Mouse (Mus musculus) kidney, adult 18-20 months (tissue): ENCODE data around the gene 2510009E07Rik.

Experiments used
- DNase-seq: peaks from one replicate; pipeline ENCODE4 v3.0.0; 2021

Gene 2510009E07Rik

GRCm38 (mm10) chr16:21694463-21695241 is at the start of gene 2510009E07Rik:
2510009E07Rik (minus strand) TSS chr16:21694665.
- DNase-seq: peak; percentile 87

GRCm38 (mm10) chr16:21743401-21743800 is 48.9 kb upstream of the 2510009E07Rik start:
- DNase-seq: no peak

GRCm38 (mm10) chr16:21742898-21743297 is 48.4 kb upstream of the 2510009E07Rik start:
- DNase-seq: no peak

GRCm38 (mm10) chr16:21742191-21742870 is 47.9 kb upstream of the 2510009E07Rik start:
- no peak for DNase-seq

DNA sequence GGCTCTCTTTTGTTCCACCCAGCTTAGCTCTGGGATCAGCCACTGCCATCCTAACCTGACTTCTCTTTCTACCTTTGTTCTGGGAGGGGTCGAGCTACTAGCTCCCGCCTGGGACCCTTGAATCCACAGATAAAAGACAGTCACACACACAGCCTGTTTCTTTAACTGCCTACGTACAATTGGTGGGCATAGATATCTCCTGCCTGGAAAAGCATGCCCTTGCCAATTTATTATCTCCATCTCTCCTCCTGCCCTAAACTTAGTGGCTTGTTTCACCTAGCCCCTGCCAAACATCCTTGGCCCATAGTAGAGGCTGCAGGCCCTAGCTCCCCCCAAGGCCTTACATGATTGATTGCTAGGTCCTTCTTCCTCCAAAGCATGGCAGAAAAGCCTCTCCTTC is 47.1 kb upstream of the 2510009E07Rik start:
- DNase-seq: no peak

GRCm38 (mm10) chr16:21735638-21736037 is 41.2 kb upstream of the 2510009E07Rik start:
- DNase-seq: no peak

DNA sequence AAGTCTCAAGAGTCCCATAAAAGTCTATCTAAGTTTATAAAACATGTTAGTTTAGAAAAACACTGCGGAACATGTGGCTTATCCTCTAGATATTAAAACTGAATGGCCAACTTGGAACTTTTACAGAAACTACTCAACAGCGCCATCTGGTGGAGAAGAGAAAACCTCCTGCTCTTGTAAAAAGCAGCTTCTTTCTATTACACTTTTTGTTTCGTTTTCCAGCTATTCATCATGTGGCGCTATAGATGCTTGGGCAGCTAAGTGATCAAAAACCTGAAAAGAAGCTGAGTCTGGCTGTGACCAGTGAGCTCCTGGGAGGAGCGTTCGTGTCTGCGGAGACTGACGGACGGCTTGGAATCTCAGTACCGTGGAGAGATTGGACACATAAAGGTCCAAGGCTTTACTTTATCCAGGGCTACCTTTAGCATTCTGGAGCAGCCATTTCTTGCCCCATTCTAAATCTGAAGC is 33.5 kb upstream of the 2510009E07Rik start:
- DNase-seq: peak; percentile 68

DNA sequence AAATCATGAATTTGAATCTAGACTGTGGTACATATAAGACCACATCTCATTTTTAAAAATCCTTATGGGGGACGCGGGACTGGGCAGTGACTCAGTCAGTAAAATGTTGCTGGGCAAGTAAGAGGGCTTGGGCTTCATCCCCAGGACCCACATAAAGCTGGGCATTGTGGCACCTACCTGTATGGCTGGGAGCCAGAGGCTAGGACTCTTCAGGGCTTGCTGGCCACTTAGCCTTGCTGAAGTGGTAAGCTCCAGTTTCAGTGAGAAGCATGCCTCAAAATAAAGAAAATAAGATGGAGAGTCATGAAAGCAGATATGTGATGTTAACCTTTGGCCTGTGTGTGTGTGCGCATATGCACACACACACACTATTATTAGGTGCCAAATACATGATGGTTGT is 33.0 kb upstream of the 2510009E07Rik start:
- DNase-seq: no peak

DNA sequence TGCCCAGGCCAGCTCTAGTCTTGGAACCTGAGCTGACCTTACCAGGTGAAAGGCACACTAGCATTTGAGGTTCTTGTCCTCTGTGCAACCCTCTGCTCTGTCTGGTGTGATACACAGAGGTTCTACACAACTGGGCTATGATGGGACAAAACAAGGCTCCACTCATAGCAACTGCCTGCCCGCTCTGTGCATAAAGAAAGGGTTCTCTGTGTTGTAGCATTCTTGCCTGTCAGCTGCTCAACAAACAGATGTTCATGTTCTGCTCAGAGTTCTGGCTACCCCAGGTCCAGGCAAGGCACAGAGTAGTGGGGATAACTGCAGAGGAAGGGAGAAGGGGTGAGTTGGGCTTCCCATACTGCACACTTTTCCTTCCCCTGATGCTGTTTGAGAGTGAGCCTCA is 29.8 kb upstream of the 2510009E07Rik start:
- no peak for DNase-seq

DNA sequence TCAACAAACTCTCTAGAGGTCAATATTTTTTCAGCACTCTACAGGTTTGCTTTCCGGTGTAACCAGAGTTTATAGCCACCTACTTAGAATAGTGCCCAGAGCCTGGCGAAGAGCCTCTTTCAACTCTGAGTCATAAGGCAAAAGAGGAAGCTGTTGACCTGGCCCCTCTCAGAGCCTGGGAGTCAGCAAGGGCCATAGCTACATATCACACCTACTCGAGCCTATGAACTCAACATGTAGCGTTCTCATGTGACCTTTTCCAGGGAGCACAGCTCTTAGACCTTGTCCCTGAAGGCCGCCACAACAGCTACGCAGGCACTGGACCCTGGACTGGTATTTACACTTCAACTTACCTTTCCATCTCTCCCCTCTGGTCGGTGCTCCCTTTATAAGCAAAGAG is 25.3 kb upstream of the 2510009E07Rik start:
- no peak for DNase-seq

DNA sequence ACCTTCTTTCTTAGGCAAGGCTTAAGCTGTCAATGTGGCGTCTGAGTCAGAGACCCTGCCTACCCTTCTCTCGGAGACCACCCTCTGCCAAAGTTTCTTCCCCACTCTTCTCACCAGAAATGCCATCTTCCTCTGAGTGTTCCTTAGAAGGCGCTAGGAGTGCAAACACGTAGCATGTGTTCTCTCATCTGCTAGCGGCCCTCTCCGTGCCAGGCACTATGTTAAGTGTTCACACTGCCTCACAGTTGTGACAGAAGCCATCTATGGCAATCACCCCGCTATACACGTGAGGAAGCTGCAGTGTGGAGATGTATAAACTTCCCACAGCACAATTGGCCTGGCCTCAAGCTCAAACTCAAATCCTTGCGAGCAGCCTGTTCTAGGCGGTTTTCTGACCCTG is 20.1 kb upstream of the 2510009E07Rik start:
- no peak for DNase-seq

- DNase-seq: no peak
Measured at GRCm38 (mm10) chr16:21710321-21710720, 15.9 kb upstream of the 2510009E07Rik start.

DNA sequence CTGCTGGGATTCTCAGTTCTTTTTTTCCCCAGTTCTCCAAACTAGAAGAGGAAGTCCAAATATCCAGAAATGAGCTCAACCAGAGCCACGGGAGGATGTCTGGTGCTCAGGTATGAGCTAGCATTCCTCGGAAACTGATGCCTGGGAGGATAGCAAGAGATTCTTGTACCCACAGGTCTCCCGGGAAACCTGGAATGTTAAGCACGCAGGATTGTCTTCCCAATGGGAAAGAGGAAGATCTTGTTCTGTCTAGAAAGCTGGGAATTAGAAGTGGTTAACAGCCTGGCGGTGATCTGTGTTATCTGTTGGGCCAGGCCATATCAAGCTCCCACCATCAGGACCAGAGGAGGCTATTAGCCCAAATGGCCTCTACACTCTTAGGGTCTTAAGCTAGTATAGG is 10.2 kb upstream of the 2510009E07Rik start:
- no peak for DNase-seq

- DNase-seq: no peak
Measured at GRCm38 (mm10) chr16:21702314-21702690, 7.8 kb upstream of the 2510009E07Rik start.

DNA sequence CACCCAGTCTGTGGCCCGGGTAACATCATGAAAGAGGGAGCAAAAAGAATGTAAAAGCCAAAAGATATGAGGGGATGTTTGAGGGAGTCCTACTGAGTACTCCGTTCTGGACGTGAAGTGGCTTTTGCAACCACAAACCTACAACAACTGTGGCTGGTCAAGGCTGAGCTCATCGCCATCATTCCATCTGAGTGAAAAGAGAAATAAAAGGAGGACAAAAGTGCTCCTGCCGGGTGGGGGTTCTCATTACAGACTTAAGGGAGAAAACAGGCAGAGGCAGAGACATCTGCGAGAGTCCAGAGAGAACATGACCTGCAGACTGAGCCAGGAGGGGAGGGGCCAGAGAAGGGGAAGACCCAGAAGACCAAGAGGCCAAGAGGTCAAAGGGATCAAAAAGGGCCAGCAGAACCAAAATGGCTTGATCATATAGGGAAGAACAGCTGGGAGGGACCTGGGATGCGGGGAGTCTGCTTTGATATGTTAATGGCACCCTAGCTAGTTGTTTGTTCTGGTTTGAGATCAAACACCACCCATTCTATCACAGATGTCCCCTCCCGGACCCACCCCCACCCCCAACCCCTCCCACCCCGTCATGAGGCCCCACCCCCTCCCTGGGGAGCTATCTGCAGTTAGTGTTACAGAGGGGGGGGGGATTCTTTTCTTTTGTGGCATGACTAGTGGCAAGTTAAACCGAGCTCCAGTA is 7.3 kb upstream of the 2510009E07Rik start:
- DNase-seq: no peak

DNA sequence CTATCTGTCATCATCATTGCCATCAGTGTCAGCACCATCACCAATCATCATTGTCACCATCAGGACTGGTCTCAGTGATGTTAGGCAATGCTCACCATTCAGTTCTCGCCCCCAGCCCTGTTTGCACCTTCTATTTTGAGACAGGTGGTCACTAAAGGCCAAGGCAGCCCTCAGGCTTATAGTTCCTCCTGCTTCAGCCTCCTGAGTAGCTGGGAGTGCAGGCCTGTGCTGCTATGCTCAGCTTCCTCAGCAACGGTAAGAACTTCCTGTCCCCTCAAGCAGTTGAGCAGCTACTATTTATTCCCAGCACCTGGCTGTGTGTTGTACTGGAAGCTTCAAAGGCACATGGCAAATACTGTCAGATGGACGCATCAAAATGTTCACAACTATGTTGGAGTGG is 3.7 kb upstream of the 2510009E07Rik start:
- DNase-seq: no peak

DNA sequence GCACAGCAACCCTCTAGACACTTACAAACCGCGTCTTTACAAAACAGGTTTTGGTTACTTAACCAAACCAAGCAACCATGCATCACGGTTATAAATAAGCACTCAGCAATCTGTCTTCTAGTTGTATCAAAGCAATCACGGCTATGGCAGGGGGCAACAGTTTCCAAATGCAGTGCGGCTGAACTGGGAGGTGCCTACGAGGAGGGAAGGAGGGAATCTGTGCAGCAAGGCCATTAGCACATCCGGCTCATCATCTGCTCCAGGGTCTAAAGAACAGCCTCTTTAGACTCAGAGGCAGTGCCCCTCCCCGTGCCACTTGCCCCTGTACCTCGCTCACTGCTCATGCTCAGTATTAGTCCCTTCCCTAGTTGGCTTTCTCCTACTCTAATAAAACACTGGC is 2.5 kb upstream of the 2510009E07Rik start:
- DNase-seq: no peak

DNA sequence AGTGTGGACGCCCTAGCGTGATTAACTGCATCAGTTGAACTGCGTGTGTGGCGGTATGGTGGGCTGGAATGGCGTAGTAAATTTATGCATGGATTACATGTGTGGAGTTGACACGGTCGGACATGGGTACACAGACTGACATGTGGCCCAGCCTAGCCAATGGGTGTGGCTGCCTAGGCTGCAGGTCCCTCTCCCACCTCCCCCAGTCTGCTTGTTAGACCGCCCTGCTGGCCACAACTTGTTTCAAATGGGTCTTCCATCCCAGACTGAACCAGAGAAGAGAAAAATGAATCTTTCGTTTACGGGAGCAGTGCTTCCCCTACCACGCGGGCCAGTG is 745 bp upstream of the 2510009E07Rik start:
- DNase-seq: peak; percentile 40

GRCm38 (mm10) chr16:21693981-21694462 is 443 bp downstream of the 2510009E07Rik start:
- DNase-seq: no peak

- no peak for DNase-seq
Measured at GRCm38 (mm10) chr16:21690216-21690755, 4.2 kb downstream of the 2510009E07Rik start.

GRCm38 (mm10) chr16:21689141-21689540 is 5.3 kb downstream of the 2510009E07Rik start:
- no peak for DNase-seq

- DNase-seq: no peak
Measured at GRCm38 (mm10) chr16:21687406-21687805, 7.1 kb downstream of the 2510009E07Rik start.

- DNase-seq: no peak
Measured at GRCm38 (mm10) chr16:21676791-21677190, 17.7 kb downstream of the 2510009E07Rik start.
